In genomic region chr2:85070086-85070485, GRCm38 (mm10) we compare ENCODE assay signal across 19 mouse cellular contexts. TPM values are rescaled to one million over a fixed set of nuclear protein-coding genes. Genes with fewer than 3 reads are reported as not detected.
A peak's percentile ranks its signal among the peaks of the same experiment; 100 is the strongest.
DNase-seq lines count a peak whose midpoint lies in the region; ATAC-seq and TF ChIP-seq lines count a peak whose summit lies in the region.
"Had no signal": no experiment of that assay in that cellular context is flagged by ENCODE, and none has a peak within 500 bp of the region (broad histone marks: within the 10 kb centered on the region; RNA-seq: fewer than 3 reads in every experiment).

No protein-coding gene starts in this region.

- no peaks in the 10 kb centered on the region for H3K9me3 ChIP-seq in forebrain, embryonic 11.5 days (ENCODE audit: control insufficient read depth, low read length)
- H3K9me3 ChIP-seq in forebrain, postnatal 0 days (ENCODE audit: low read length): no peaks in the 10 kb centered on the region
- no peaks in the 10 kb centered on the region for H3K9me3 ChIP-seq in limb, embryonic 10.5 days (replicated peaks)
- H3K9me3 ChIP-seq in limb, embryonic 13.5 days: no peaks in the 10 kb centered on the region
- H3K9me3 ChIP-seq: embryonic facial prominence, embryonic 12.5 days; heart, embryonic 13.5 days; hindbrain, embryonic 12.5 days had no signal

- intact Hi-C loops in left cerebral cortex, adult 2 months (cut with DNase I): no loop called here

- no peak overlapping the region for H3K4me3 ChIP-seq in forebrain, embryonic 11.5 days (ENCODE audit: low read depth, low read length)
- H3K4me3 ChIP-seq in forebrain, postnatal 0 days (ENCODE audit: low read depth, low read length): no peak overlapping the region
- H3K4me3 ChIP-seq in limb, embryonic 10.5 days: no peak overlapping the region
- no peak overlapping the region for H3K4me3 ChIP-seq in limb, embryonic 13.5 days
- H3K4me3 ChIP-seq in left cerebral cortex, adult 2 months: no peak overlapping the region
- H3K4me3 ChIP-seq: embryonic facial prominence, embryonic 12.5 days; heart, embryonic 13.5 days; hindbrain, embryonic 12.5 days had no signal

- H3K4me1 ChIP-seq in forebrain, embryonic 11.5 days (replicated peaks; ENCODE audit: control insufficient read depth, insufficient read depth, low read length): no peaks in the 10 kb centered on the region
- H3K4me1 ChIP-seq in forebrain, postnatal 0 days (ENCODE audit: insufficient read depth): no peaks in the 10 kb centered on the region
- H3K4me1 ChIP-seq in limb, embryonic 10.5 days: peaks cover 3% of the 10 kb centered on the region; the same call in 1 of the 2 replicates
- peaks cover 22% of the 10 kb centered on the region; the same call in 1 of the 2 replicates for H3K4me1 ChIP-seq in limb, embryonic 13.5 days
- H3K4me1 ChIP-seq: embryonic facial prominence, embryonic 12.5 days; hindbrain, embryonic 12.5 days had no signal

- ATAC-seq in forebrain, embryonic 11.5 days (replicated peaks; ENCODE audit: low FRiP score): 0 out of 2 replicates have a peak, but pooled peaks have one; percentile 13
- no peak for ATAC-seq in forebrain, postnatal 0 days
- ATAC-seq in limb, embryonic 13.5 days (ENCODE audit: low FRiP score, low read depth): no peak; the same call in 1 of the 2 replicates
- ATAC-seq: forebrain, embryonic 14.5 days; hindbrain, embryonic 16.5 days; inflammation-experienced regulatory T-cells, adult 6 months; Patski had no signal

- 73% methylated on average over 15 of the region's 15 CpGs for WGBS in forebrain, embryonic 11.5 days
- WGBS in forebrain, postnatal 0 days: 76% methylated on average over 15 of the region's 15 CpGs
- 79% methylated on average over 15 of the region's 15 CpGs for WGBS in limb, embryonic 10.5 days
- WGBS in limb, embryonic 13.5 days: 71% methylated on average over 15 of the region's 15 CpGs

- H3K4me2 ChIP-seq in forebrain, embryonic 11.5 days (ENCODE audit: low read depth, low read length, severe bottlenecking): no peak overlapping the region
- H3K4me2 ChIP-seq in forebrain, postnatal 0 days (ENCODE audit: low read depth): no peak overlapping the region
- no peak overlapping the region for H3K4me2 ChIP-seq in limb, embryonic 13.5 days (replicated peaks)
- H3K4me2 ChIP-seq: embryonic facial prominence, embryonic 12.5 days; heart, embryonic 13.5 days; hindbrain, embryonic 12.5 days had no signal

- H3K27me3 ChIP-seq in forebrain, embryonic 11.5 days (ENCODE audit: control insufficient read depth, insufficient read depth, low read length): no peaks in the 10 kb centered on the region
- no peaks in the 10 kb centered on the region for H3K27me3 ChIP-seq in forebrain, postnatal 0 days (ENCODE audit: insufficient read depth, low read length)
- no peaks in the 10 kb centered on the region for H3K27me3 ChIP-seq in limb, embryonic 10.5 days (ENCODE audit: low read depth, poor library complexity, severe bottlenecking)
- no peaks in the 10 kb centered on the region for H3K27me3 ChIP-seq in limb, embryonic 13.5 days
- H3K27me3 ChIP-seq: CH12.LX; embryonic facial prominence, embryonic 12.5 days; heart, embryonic 13.5 days; hindbrain, embryonic 12.5 days; Patski had no signal

- H3K27ac ChIP-seq in forebrain, embryonic 11.5 days (ENCODE audit: low read depth, low read length): no peak overlapping the region
- H3K27ac ChIP-seq in forebrain, postnatal 0 days (ENCODE audit: low read depth, low read length): no peak overlapping the region
- peak overlapping the region; percentile 9; the same call in 1 of the 2 replicates for H3K27ac ChIP-seq in limb, embryonic 10.5 days
- H3K27ac ChIP-seq in limb, embryonic 13.5 days: peak overlapping the region; percentile 69
- H3K27ac ChIP-seq in left cerebral cortex, adult 2 months: no peak overlapping the region
- H3K27ac ChIP-seq: embryonic facial prominence, embryonic 12.5 days; heart, embryonic 13.5 days; hindbrain, embryonic 12.5 days had no signal

- H3K9ac ChIP-seq in forebrain, embryonic 11.5 days (ENCODE audit: low read length): no peak overlapping the region
- no peak overlapping the region for H3K9ac ChIP-seq in forebrain, postnatal 0 days
- H3K9ac ChIP-seq in limb, embryonic 13.5 days: 0 out of 2 replicates have a peak overlapping the region, but pooled peaks have one; percentile 1
- H3K9ac ChIP-seq: embryonic facial prominence, embryonic 12.5 days; heart, embryonic 13.5 days; hindbrain, embryonic 12.5 days had no signal

- no peak for DNase-seq in forebrain, embryonic 11.5 days (ENCODE audit: low spot score)
- no peak for DNase-seq in forebrain, postnatal 0 days
- DNase-seq in kidney, adult 9 months: peak; percentile 38
- no peak for DNase-seq in kidney, postnatal 25 days
- DNase-seq in limb, embryonic 10.5 days (ENCODE audit: low spot score): no peak
- no peak for DNase-seq in left cerebral cortex, adult 2 months (ENCODE audit: extremely low spot score in 1 of 2, low spot score in 2 of 2)
- DNase-seq: adrenal gland, adult 8-10 months; adrenal gland, postnatal 36 days; cerebellum, adult 2 months; gastrocnemius, postnatal 25 days had no signal

- no peaks in the 10 kb centered on the region; the same call in 1 of the 2 replicates for H3K36me3 ChIP-seq in forebrain, embryonic 11.5 days (ENCODE audit: control insufficient read depth, insufficient read depth, low read length)
- peaks cover 31% of the 10 kb centered on the region for H3K36me3 ChIP-seq in forebrain, postnatal 0 days (ENCODE audit: insufficient read depth)
- H3K36me3 ChIP-seq in limb, embryonic 10.5 days: peaks cover 43% of the 10 kb centered on the region
- H3K36me3 ChIP-seq in limb, embryonic 13.5 days: peaks cover 77% of the 10 kb centered on the region

- TF ChIP-seq CTCF in forebrain, postnatal 0 days (IDR thresholded peaks at IDR 0.05; ENCODE audit: low read depth): no peak
- no peak for TF ChIP-seq CTCF in left cerebral cortex, adult 2 months (IDR thresholded peaks at IDR 0.05)

RNA-seq across cellular contexts. Expression of gene Tnks1bp1, which starts 22.3 kb away (rescaled TPM):
- polyA plus RNA-seq in forebrain, embryonic 11.5 days (2014; fragmentation: Nextera tagmentation; extraction: Ambion mirVana): 10.0 and 10.2 TPM in 2 replicates
- 47.9 and 77.0 TPM in 2 replicates for total RNA-seq in forebrain, postnatal 0 days (2014; rRNA removed)
- 15.7 and 22.8 TPM in 2 replicates for polyA plus RNA-seq in forebrain, postnatal 0 days (2015; fragmentation: Nextera tagmentation; extraction: Ambion mirVana)
- 28.7 and 32.0 TPM in 2 replicates for polyA plus RNA-seq in limb, embryonic 10.5 days (2016; fragmentation: Nextera tagmentation; extraction: Ambion mirVana)
- polyA plus RNA-seq in limb, embryonic 13.5 days (2015; fragmentation: Nextera tagmentation; extraction: Ambion mirVana): 28.7 and 43.9 TPM in 2 replicates
- 100 to 1,000 TPM; 130 to 148 TPM for total RNA-seq in left cerebral cortex, adult 2 months (2021)

RNA-seq across cellular contexts. Expression of gene P2rx3, which starts 32.8 kb away (rescaled TPM):
- polyA plus RNA-seq in forebrain, embryonic 11.5 days (2014; fragmentation: Nextera tagmentation; extraction: Ambion mirVana): 1.6 and 1.9 TPM in 2 replicates
- 1.2 TPM in 1 of 2 replicates, not detected in the other for total RNA-seq in forebrain, postnatal 0 days (2014; rRNA removed)
- polyA plus RNA-seq in forebrain, postnatal 0 days (2015; fragmentation: Nextera tagmentation; extraction: Ambion mirVana): 0.35 and 0.41 TPM in 2 replicates
- polyA plus RNA-seq in limb, embryonic 10.5 days (2016; fragmentation: Nextera tagmentation; extraction: Ambion mirVana): 2.1 and 2.8 TPM in 2 replicates
- 1.0 and 1.1 TPM in 2 replicates for polyA plus RNA-seq in limb, embryonic 13.5 days (2015; fragmentation: Nextera tagmentation; extraction: Ambion mirVana)
- 1 to 10 TPM; 2.0 to 2.6 TPM for total RNA-seq in left cerebral cortex, adult 2 months (2021)

RNA-seq across cellular contexts. Expression of gene Ssrp1, which starts 33.1 kb away (rescaled TPM):
- polyA plus RNA-seq in forebrain, embryonic 11.5 days (2014; fragmentation: Nextera tagmentation; extraction: Ambion mirVana): 375 and 413 TPM in 2 replicates
- total RNA-seq in forebrain, postnatal 0 days (2014; rRNA removed): 131 and 144 TPM in 2 replicates
- polyA plus RNA-seq in forebrain, postnatal 0 days (2015; fragmentation: Nextera tagmentation; extraction: Ambion mirVana): 137 and 155 TPM in 2 replicates
- polyA plus RNA-seq in limb, embryonic 10.5 days (2016; fragmentation: Nextera tagmentation; extraction: Ambion mirVana): 421 and 433 TPM in 2 replicates
- 297 and 301 TPM in 2 replicates for polyA plus RNA-seq in limb, embryonic 13.5 days (2015; fragmentation: Nextera tagmentation; extraction: Ambion mirVana)
- 100 to 1,000 TPM; 106 to 111 TPM for total RNA-seq in left cerebral cortex, adult 2 months (2021)

Comparison
In these comparisons a context has a peak if more than half of its experiments do, and no peak if none do; other contexts are left out.
1. H3K27ac ChIP-seq: peak in limb, embryonic 10.5 days (single experiment) and limb, embryonic 13.5 days (single experiment); none in forebrain, embryonic 11.5 days (single experiment), forebrain, postnatal 0 days (single experiment) and left cerebral cortex, adult 2 months (single experiment).